Mouse (Mus musculus) midbrain, embryonic 14.5 days (tissue): Measurements from ENCODE around the gene Kdelc2. TPM values are rescaled to one million over a fixed set of nuclear protein-coding genes. Genes with fewer than 3 reads are reported as not detected.

ENCODE experiments used
- ATAC-seq: fragments of 200-750 bp; cut with Nextera tagmentation; 2 replicates; pipeline ENCODE4 v1.8.0; 2017; ENCODE audit warnings: moderate number of reproducible peaks, moderate library complexity; ENCODE audit not compliant: low FRiP score, low TSS enrichment
- DNase-seq: peaks from one replicate; pipeline ENCODE4 v3.0.0-alpha.2; 2015
- H3K27ac ChIP-seq: fragments of 300-500 bp; sonication (generic); replicated peaks from 2 replicates; pipeline ENCODE4 v1.5.1; 2014; ENCODE audit warnings: mild to moderate bottlenecking, low read depth, low read length, moderate library complexity
- H3K27me3 ChIP-seq: fragments of 300-500 bp; sonication (generic); 2 replicates; pipeline ENCODE4 v1.6.1; 2014; ENCODE audit warnings: low read length, control low read depth, mixed read lengths; ENCODE audit not compliant: control insufficient read depth, insufficient read depth
- H3K36me3 ChIP-seq: fragments of 300-500 bp; sonication (generic); 2 replicates; pipeline ENCODE4 v1.6.1; 2014; ENCODE audit warnings: low read length, control low read depth; ENCODE audit not compliant: control insufficient read depth, insufficient read depth
- H3K4me1 ChIP-seq: fragments of 300-500 bp; sonication (generic); 2 replicates; pipeline ENCODE4 v1.6.1; 2014; ENCODE audit warnings: mild to moderate bottlenecking, antibody characterized with exemption, low read length, control low read depth; ENCODE audit not compliant: control insufficient read depth, insufficient read depth
- H3K4me2 ChIP-seq: fragments of 300-500 bp; sonication (generic); 2 replicates; pipeline ENCODE4 v1.6.1; 2014; ENCODE audit warnings: mild to moderate bottlenecking, low read length, moderate library complexity
- H3K4me3 ChIP-seq: fragments of 300-500 bp; sonication (generic); replicated peaks from 2 replicates; pipeline ENCODE4 v1.5.1; 2014; ENCODE audit warnings: low read depth, low read length
- H3K9ac ChIP-seq: fragments of 300-500 bp; sonication (generic); replicated peaks from 2 replicates; pipeline ENCODE4 v1.6.1; 2014; ENCODE audit warnings: mild to moderate bottlenecking, low read length, moderate library complexity
- H3K9me3 ChIP-seq: fragments of 300-500 bp; sonication (generic); 2 replicates; pipeline ENCODE4 v1.6.1; 2016; ENCODE audit warnings: low read length, control low read depth, mixed read lengths; ENCODE audit not compliant: control insufficient read depth
- WGBS: fragments of 180-500 bp; shearing (Covaris S2); extraction: QIAGEN DNeasy Blood & Tissue Kit; methylation state at CpG from one replicate; pipeline ENCODE4 v1.1.7; 2014; 5-methylcytosine and 5-hydroxymethylcytosine counted together
- polyA plus RNA-seq: library from polyadenylated mRNA; unstranded; fragments of >200 nt; fragmentation: Nextera tagmentation; extraction: Ambion mirVana; gene quantifications from 2 replicates; pipeline ENCODE4 v1.2.1, GENCODE M21; 2014

Kdelc2 gene
- polyA plus RNA-seq, 1 experiment from 2014 or later = 5.5 TPM

- Histone ChIP-seq H3K9ac (no peak overlapping the region), H3K4me2 (no peak overlapping the region), H3K27me3 (no peaks in the 10 kb centered on the region), H3K27ac (no peak overlapping the region), H3K9me3 (no peaks in the 10 kb centered on the region), H3K4me1 (no peaks in the 10 kb centered on the region), H3K36me3 (no peaks in the 10 kb centered on the region), H3K4me3 (no peak overlapping the region)
- DNase-seq (no peak), ATAC-seq (no peak)
- WGBS = 76% methylated on average over 5 of the region's 5 CpGs
These were observed 6.2 kb upstream of the Kdelc2 start for GRCm38 (mm10) chr9:53377597-53377996.

- H3K27me3 ChIP-seq = no peaks in the 10 kb centered on the region
- ATAC-seq (no peak), DNase-seq (no peak)
- no peaks in the 10 kb centered on the region for H3K36me3 ChIP-seq
- H3K27ac ChIP-seq = no peak overlapping the region
- no peak overlapping the region for H3K4me3 ChIP-seq
- H3K4me2 ChIP-seq = no peak overlapping the region
- 78% methylated on average over 3 of the region's 3 CpGs for WGBS
- no peaks in the 10 kb centered on the region for H3K9me3 ChIP-seq
- no peak overlapping the region for H3K9ac ChIP-seq
- no peaks in the 10 kb centered on the region for H3K4me1 ChIP-seq
These were observed 5.7 kb upstream of the Kdelc2 start for GRCm38 (mm10) chr9:53378171-53378570.

GRCm38 (mm10) chr9:53380595-53380994 lies 3.2 kb upstream of the Kdelc2 start:
- Histone ChIP-seq H3K9me3 (no peaks in the 10 kb centered on the region), H3K4me2 (no peak overlapping the region), H3K27me3 (no peaks in the 10 kb centered on the region), H3K36me3 (no peaks in the 10 kb centered on the region), H3K9ac (no peak overlapping the region), H3K4me1 (no peaks in the 10 kb centered on the region), H3K4me3 (no peak overlapping the region), H3K27ac (no peak overlapping the region)
- ATAC-seq (no peak), DNase-seq (no peak)
- 92% methylated on average over 2 of the region's 2 CpGs for WGBS

GRCm38 (mm10) chr9:53381113-53381615 lies 2.7 kb upstream of the Kdelc2 start:
- no peak overlapping the region for H3K27ac ChIP-seq
- no peak for ATAC-seq
- H3K27me3 ChIP-seq = no peaks in the 10 kb centered on the region
- no peak overlapping the region for H3K9ac ChIP-seq
- H3K4me2 ChIP-seq = no peak overlapping the region
- 87% methylated on average over 5 of the region's 5 CpGs for whole genome bisulfite sequencing
- no peak overlapping the region for H3K4me3 ChIP-seq
- H3K4me1 ChIP-seq = no peaks in the 10 kb centered on the region
- H3K9me3 ChIP-seq = no peaks in the 10 kb centered on the region
- DNase-seq = no peak
- no peaks in the 10 kb centered on the region for H3K36me3 ChIP-seq

- Histone ChIP-seq H3K9ac (no peak overlapping the region; the same call in 1 of the 2 replicates), H3K36me3 (no peaks in the 10 kb centered on the region), H3K27ac (no peak overlapping the region), H3K4me2 (peak overlapping the region; percentile 77), H3K9me3 (no peaks in the 10 kb centered on the region), H3K4me1 (no peaks in the 10 kb centered on the region), H3K4me3 (peak overlapping the region; percentile 66), H3K27me3 (no peaks in the 10 kb centered on the region)
- ATAC-seq = 0 out of 2 replicates have a peak, but pooled peaks have one; percentile 15
- no peak for DNase-seq
- WGBS = 13% methylated on average over 8 of the region's 8 CpGs
These were observed 1.0 kb downstream of the Kdelc2 start for GRCm38 (mm10) chr9:53384873-53385272.

- no peaks in the 10 kb centered on the region for H3K36me3 ChIP-seq
- 71% methylated on average over 2 of the region's 2 CpGs for WGBS
- DNase-seq = no peak
- no peak overlapping the region for H3K4me3 ChIP-seq
- H3K27ac ChIP-seq = no peak overlapping the region
- H3K4me1 ChIP-seq = no peaks in the 10 kb centered on the region
- H3K9ac ChIP-seq = no peak overlapping the region
- ATAC-seq = no peak
- no peaks in the 10 kb centered on the region for H3K27me3 ChIP-seq
- no peak overlapping the region for H3K4me2 ChIP-seq
- H3K9me3 ChIP-seq = no peaks in the 10 kb centered on the region
These were observed 3.6 kb downstream of the Kdelc2 start for GRCm38 (mm10) chr9:53387431-53387830.

GRCm38 (mm10) chr9:53389109-53389508 lies 5.3 kb downstream of the Kdelc2 start:
- Histone ChIP-seq H3K4me2 (no peak overlapping the region), H3K36me3 (no peaks in the 10 kb centered on the region), H3K9ac (no peak overlapping the region), H3K27ac (no peak overlapping the region), H3K27me3 (no peaks in the 10 kb centered on the region), H3K4me1 (no peaks in the 10 kb centered on the region), H3K4me3 (no peak overlapping the region), H3K9me3 (no peaks in the 10 kb centered on the region)
- 73% methylated on average over 3 of the region's 3 CpGs for WGBS
- DNase-seq (no peak), ATAC-seq (no peak)

- ATAC-seq = no peak
- 87% methylated on average over 7 of the region's 7 CpGs for WGBS
- Histone ChIP-seq H3K9ac (no peak overlapping the region), H3K4me1 (no peaks in the 10 kb centered on the region), H3K27me3 (no peaks in the 10 kb centered on the region), H3K9me3 (no peaks in the 10 kb centered on the region), H3K27ac (no peak overlapping the region), H3K36me3 (no peaks in the 10 kb centered on the region), H3K4me3 (no peak overlapping the region), H3K4me2 (no peak overlapping the region)
- DNase-seq = no peak
These were observed 6.3 kb downstream of the Kdelc2 start for GRCm38 (mm10) chr9:53390136-53390535.

- Histone ChIP-seq H3K27me3 (no peaks in the 10 kb centered on the region), H3K4me3 (no peak overlapping the region), H3K4me2 (no peak overlapping the region), H3K36me3 (no peaks in the 10 kb centered on the region), H3K9ac (no peak overlapping the region), H3K9me3 (no peaks in the 10 kb centered on the region), H3K27ac (no peak overlapping the region), H3K4me1 (peaks cover 5% of the 10 kb centered on the region; the same call in 1 of the 2 replicates)
- no peak for DNase-seq
- 84% methylated on average over 13 of the region's 13 CpGs for WGBS
- no peak for ATAC-seq
These were observed 14.0 kb downstream of the Kdelc2 start for GRCm38 (mm10) chr9:53397685-53398387.
